Mouse (Mus musculus): ENCODE results near the gene Rtl10.

Rtl10 gene

DNA sequence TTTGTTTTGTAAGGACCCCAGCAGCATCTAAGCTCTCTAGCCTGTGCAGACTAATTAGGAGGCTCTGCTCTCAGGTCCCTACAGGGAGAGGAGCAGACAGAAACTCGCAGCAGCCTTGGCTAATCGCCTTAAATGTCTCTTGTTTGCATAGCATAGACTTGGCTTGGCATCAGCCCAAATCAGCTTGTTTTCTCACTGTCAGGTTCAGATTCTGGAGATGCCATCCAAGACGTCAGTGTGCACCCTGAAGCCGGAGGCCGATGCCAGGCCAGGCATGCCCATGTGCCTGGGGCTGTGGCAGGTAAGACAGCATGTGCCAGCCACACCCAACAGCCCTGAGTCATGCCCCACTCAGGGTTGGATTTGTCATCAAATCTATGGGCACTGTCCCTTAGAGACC is 49.2 kb downstream of the Rtl10 start:
- no peak for DNase-seq (ENCODE audit: low read depth, low spot score)
